Mouse (Mus musculus) embryonic stem cell, embryonic (primary cell): ENCODE results near the gene Pmf1.
"Not testable (repeated sequence)": the region's sequence is repeated elsewhere in the genome, so short reads cannot be mapped to it uniquely, and the experiment has no call there.

Experiments used
- CTCF ChIA-PET, 4 experiments: fragments of 300-600 bp in 2 of 4; fragments of 350-600 bp in 2 of 4; sonication (Branson Sonifier 250); formaldehyde crosslinking; loops; one replicate each; lab custom pipeline; 2022; ENCODE audit warnings: inconsistent platforms in 2 of 4; lab: Charles Lee
- POLR2A ChIA-PET, 4 experiments: fragments of 300-600 bp in 2 of 4; fragments of 350-600 bp in 2 of 4; sonication (Branson Sonifier 250); formaldehyde crosslinking; loops; one replicate each; lab custom pipeline; 2022; ENCODE audit warnings: antibody characterized with exemption in 4 of 4, inconsistent platforms in 1 of 4; lab: Charles Lee

Gene Pmf1

DNA sequence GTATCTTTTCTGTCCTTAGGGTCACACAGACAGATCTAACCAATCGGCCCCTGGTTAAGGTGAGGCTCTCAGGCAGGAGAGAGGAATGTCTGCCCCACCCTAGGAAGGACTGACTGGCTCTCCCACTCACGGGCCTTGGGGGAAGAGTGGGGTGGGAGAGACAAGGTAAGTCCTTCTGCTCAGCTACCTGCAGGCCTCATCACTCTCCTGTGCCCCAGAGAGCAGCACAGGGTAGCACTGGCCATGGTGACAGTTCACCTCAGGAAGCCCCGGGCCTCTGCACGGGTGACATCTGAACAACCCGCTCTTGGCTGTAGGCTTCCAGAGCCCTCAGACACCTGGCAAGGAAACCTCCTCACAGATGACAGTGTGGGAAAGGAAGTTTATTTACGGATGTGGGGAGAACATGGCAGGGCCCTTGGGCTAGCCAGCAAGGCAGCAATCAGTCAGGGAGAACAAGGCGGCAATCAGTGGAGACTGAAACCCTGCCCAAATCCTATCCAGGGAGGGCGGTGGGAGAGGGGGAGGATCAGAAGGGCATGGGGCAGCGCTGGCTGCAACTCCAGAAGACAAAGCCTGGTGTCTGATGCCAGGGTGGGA is 16.3 kb downstream of the Pmf1 start:
- CTCF ChIA-PET = interaction anchor here in 3 of 4 experiments (1.2 to 1.7 kb wide), 3 partner anchors 14 to 73 kb away, joined by 3 to 5 read pairs (median 5); no protein-coding TSS in a partner anchor
- POLR2A ChIA-PET = interaction anchor here in 3 of 4 experiments (0.5 to 7.0 kb wide), 8 partner anchors 13 to 166 kb away, joined by 3 to 49 read pairs (median 4); partner anchors contain the start of gene Pmf1 (in 2 of the 3)

DNA sequence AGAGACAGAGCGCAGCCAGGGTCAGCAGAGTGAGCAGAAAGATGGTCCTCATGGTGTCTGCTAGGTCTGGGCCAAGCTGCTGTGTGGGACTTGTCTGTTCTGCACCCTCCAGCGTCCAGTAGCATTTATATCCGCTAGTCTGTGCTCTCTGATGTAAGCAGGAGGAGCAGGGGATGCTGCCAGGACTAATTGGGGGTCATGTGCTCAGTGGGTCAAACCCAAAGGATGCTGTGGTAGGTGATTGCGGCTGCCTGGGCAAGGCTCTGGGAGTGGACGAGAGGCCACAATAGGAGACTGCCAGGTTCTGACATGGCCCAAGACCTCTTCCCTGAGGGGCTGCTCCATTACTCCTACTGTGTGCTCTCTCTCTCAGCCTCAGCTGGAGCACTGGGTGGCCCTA is 25.8 kb downstream of the Pmf1 start, which contains the start of gene Bglap:
Bglap (minus strand) TSS at position 101 of the 400 bp plus-strand sequence.
- ChIA-PET POLR2A (interaction anchor here in 1 of 4 experiments (0.6 kb wide), 3 partner anchors 8 to 271 kb away, joined by 3 to 4 read pairs (median 3); partner anchors contain the start of gene Lmna), CTCF (interaction anchor here in 1 of 4 experiments (0.6 kb wide), 1 partner anchor 65 kb away, joined by 5 read pairs; no protein-coding TSS in a partner anchor)

DNA sequence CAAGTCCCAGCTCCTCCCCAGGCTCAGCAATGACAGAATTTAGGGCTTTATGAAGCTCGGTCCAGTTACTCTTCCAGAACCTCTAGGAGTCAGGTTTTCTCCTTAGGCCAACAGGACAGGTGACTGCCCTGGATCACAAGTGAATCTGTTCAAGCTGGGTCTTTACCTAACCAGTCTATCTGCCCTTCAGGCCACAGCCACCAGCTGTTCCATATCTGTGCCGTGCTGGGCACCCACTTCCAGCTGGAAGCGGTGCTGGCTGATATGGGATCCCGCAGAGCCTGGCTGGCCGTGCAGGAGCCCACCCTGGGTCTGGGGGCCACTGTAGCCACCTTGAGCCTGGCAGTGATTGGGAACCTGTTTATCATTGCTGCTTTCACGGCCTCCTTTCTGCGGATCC is 27.7 kb downstream of the Pmf1 start:
- ChIA-PET CTCF (interaction anchor here in 1 of 4 experiments (0.7 kb wide), 1 partner anchor 339 kb away, joined by 3 read pairs; the partner anchor contains the start of gene Gpatch4), POLR2A (interaction anchor here in 2 of 4 experiments (0.7 to 0.9 kb wide), 2 partner anchors 58 to 67 kb away, joined by 3 read pairs; no protein-coding TSS in a partner anchor)

DNA sequence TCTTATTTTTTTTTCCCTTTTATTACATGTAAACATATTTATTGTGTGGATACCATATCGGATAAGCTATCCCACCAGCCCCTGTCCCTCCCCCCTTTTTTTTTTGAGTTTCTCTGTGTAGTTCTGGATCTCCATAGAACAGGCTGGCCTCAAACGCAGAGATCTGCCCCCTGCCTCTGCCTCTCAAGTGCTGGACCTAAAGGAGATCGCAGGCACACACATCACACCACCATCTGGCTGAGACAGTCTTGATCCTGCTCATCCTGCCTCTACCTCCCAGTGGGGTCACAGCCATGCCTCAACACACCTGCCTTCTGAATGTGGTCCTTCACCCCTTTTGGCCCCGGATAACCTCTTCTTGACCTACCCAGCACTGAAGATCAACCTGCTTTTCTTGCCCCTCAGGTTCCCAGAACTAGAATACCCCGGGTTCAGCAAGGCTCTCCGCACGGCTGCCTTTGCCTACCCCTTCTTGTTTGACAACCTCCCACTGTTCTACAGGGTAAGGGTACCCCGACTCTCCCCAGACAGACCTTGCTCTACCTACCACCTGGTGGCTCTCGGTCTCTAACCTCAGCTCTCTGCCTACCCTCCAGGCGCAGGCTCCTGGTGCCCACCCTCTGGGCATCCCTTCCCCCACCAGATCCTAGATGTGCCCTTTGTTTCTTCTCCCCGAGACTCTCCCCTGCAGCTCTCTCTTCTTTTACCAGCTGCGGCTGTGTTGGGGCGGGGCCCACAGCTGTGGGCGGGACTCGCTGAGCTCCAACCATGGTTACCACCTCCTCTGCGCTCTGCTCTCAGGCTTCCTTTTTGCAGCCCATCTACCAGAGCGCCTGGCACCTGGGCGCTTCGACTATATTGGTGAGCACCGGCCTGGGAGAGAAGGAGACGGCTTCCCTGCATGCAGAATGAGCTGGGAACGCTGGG is 28.5 kb downstream of the Pmf1 start:
- CTCF ChIA-PET = interaction anchor here in 1 of 4 experiments (0.7 kb wide), 1 partner anchor 339 kb away, joined by 3 read pairs; the partner anchor contains the start of gene Gpatch4
- POLR2A ChIA-PET = interaction anchor here in 2 of 4 experiments (0.7 to 0.9 kb wide), 2 partner anchors 59 to 68 kb away, joined by 3 read pairs; no protein-coding TSS in a partner anchor

DNA sequence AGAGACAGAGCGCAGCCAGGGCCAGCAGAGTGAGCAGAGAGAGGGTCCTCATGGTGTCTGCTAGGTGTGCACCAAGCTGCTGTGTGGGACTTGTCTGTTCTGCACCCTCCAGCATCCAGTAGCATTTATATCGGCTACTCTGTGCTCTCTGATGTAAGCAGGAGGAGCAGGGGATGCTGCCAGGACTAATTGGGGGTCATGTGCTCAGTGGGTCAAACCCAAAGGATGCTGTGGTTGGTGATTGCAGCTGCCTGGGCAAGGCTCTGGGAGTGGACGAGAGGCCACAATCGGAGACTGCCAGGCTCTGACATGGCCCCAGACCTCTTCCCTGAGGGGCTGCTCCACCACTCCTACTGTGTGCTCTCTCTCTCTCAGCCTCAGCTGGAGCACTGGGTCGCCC is 31.5 kb downstream of the Pmf1 start, which contains the start of gene Bglap2:
Bglap2 (minus strand) TSS at position 101 of the 400 bp plus-strand sequence.
- CTCF ChIA-PET = interaction anchor here in 1 of 4 experiments (0.6 kb wide), 1 partner anchor 131 kb away, joined by 4 read pairs; the partner anchor contains the start of gene Lmna

DNA sequence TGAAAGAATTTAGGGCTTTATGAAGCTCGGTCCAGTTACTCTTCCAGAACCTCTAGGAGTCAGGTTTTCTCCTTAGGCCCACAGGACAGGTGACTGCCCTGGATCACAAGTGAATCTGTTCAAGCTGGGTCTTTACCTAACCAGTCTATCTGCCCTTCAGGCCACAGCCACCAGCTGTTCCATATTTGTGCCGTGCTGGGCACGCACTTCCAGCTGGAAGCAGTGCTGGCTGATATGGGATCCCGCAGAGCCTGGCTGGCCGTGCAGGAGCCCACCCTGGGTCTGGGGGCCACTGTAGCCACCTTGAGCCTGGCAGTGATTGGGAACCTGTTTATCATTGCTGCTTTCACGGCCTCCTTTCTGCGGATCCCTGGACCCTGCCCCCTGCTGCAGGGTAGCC is 33.5 kb downstream of the Pmf1 start:
- ChIA-PET CTCF (interaction anchor here in 1 of 4 experiments (1.0 kb wide), 1 partner anchor 107 kb away, joined by 3 read pairs; no protein-coding TSS in a partner anchor), POLR2A (interaction anchor here in 3 of 4 experiments (0.6 to 1.6 kb wide), 10 partner anchors 8 to 48 kb away, joined by 3 to 11 read pairs (median 4); partner anchors contain the start of genes Pmf1 (in 3 of the 3), Slc25a44 (in 2 of the 3), Smg5 (in 2 of the 3) and Tmem79 (in 2 of the 3))

More for the DNA sequence above, 31.5 kb downstream of the Pmf1 start, which contains the start of gene Bglap2:
- POLR2A ChIA-PET = not testable (repeated sequence)

DNA sequence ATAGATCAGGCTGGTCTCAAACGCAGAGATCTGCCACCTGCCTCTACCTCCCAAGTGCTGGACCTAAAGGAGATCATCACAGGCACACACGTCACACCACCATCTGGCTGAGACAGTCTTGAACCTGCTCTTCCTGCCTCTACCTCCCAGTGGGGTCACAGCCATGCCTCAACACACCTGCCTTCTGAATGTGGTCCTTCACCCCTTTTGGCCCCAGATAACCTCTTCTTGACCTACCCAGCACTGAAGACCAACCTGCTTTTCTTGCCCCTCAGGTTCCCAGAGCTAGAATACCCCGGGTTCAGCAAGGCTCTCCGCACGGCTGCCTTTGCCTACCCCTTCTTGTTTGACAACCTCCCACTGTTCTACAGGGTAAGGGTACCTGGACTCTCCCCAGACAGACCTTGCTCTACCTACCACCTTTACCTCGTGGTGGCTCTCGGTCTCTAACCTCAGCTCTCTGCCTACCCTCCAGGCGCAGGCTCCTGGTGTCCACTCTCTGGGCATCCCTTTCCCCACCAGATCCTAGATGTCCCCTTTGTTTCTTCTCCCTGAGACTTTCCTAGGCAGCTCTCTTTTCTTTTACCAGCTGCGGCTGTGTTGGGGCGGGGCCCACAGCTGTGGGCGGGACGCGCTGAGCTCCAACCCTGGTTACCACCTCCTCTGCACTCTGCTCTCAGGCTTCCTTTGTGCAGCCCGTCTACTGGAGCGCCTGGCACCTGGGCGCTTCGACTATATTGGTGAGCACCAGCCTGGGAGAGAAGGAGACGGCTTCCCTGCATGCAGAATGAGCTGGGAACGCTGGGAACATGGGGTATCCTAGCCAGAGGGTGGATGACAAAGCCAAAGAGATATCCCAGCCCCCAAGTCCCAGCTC is 34.1 kb downstream of the Pmf1 start:
- ChIA-PET CTCF (interaction anchor here in 2 of 4 experiments (0.6 to 1.0 kb wide), 2 partner anchors 44 to 108 kb away, joined by 3 to 5 read pairs; no protein-coding TSS in a partner anchor), POLR2A (interaction anchor here in 3 of 4 experiments (0.6 to 1.6 kb wide), 16 partner anchors 9 to 924 kb away, joined by 3 to 11 read pairs (median 4); partner anchors contain the start of genes Pmf1 (in 3 of the 3), Slc25a44 (in 2 of the 3), Smg5 (in 2 of the 3) and Tmem79 (in 2 of the 3))

DNA sequence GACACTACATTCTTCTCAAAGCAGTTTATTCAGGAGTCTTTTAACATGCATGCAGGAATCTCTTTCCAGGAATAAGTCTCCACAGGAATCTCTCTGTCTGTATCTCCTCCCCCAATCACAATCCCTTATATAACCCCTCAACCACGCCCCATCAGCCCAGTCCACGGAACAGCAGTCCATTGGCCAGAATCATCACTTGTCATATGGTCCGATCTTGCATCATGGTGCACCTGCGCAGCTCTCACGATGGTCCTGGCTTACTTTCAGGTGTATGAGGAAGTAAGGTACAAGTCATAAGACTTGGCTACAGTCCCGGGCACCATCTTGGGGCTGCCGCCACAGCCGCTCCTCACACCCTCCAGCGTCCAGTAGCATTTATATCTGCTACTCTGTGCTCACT is 37.5 kb downstream of the Pmf1 start, which contains the start of gene Bglap3:
Bglap3 (minus strand) TSS at position 101 of the 400 bp plus-strand sequence.
- POLR2A ChIA-PET = interaction anchor here in 2 of 4 experiments (0.8 to 1.5 kb wide), 3 partner anchors 37 to 88 kb away, joined by 3 to 5 read pairs (median 3); partner anchors contain the start of gene Pmf1 (in 1 of the 2)
- CTCF ChIA-PET = not testable (repeated sequence)

DNA sequence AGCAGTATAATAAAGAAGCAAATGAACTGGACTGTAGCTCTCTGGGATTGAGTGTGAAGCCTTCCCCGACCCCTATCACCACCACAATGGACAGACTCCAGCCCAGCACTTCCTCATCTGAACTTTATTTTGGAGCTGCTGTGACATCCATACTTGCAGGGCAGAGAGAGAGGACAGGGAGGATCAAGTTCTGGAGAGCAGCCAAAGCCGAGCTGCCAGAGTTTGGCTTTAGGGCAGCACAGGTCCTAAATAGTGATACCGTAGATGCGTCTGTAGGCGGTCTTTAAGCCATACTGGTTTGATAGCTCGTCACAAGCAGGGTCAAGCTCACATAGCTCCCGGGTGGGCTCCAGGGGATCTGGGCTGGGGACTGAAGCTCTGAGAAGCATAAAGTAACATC is 41.6 kb downstream of the Pmf1 start:
- CTCF ChIA-PET = not testable (repeated sequence)
- POLR2A ChIA-PET = interaction anchor here in 2 of 4 experiments (0.5 to 0.6 kb wide), 2 partner anchors 42 to 207 kb away, joined by 3 read pairs; partner anchors contain the start of gene Pmf1 (in 1 of the 2)

DNA sequence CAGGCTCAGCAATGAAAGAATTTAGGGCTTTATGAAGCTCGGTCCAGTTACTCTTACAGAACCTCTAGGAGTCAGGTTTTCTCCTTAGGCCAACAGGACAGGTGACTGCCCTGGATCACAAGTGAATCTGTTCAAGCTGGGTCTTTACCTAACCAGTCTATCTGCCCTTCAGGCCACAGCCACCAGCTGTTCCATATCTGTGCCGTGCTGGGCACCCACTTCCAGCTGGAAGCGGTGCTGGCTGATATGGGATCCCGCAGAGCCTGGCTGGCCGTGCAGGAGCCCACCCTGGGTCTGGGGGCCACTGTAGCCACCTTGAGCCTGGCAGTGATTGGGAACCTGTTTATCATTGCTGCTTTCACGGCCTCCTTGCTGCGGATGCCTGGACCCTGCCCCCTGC is 42.6 kb downstream of the Pmf1 start:
- CTCF ChIA-PET = not testable (repeated sequence)
- POLR2A ChIA-PET = interaction anchor here in 3 of 4 experiments (2.2 to 28.0 kb wide), 4 partner anchors 14 to 31 kb away, joined by 5 to 943 read pairs (median 234); partner anchors contain the start of genes Smg5 (in 3 of the 3) and Tmem79 (in 3 of the 3)

DNA sequence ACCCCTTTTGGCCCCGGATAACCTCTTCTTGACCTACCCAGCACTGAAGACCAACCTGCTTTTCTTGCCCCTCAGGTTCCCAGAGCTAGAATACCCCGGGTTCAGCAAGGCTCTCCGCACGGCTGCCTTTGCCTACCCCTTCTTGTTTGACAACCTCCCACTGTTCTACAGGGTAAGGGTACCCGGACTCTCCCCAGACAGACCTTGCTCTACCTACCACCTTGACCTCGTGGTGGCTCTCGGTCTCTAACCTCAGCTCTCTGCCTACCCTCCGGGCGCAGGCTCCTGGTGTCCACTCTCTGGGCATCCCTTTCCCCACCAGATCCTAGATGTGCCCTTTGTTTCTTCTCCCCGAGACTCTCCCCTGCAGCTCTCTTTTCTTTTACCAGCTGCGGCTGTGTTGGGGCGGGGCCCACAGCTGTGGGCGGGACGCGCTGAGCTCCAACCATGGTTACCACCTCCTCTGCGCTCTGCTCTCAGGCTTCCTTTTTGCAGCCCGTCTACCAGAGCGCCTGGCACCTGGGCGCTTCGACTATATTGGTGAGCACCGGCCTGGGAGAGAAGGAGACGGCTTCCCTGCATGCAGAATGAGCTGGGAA is 43.2 kb downstream of the Pmf1 start:
- POLR2A ChIA-PET = interaction anchor here in 3 of 4 experiments (2.2 to 28.0 kb wide), 4 partner anchors 13 to 31 kb away, joined by 5 to 943 read pairs (median 234); partner anchors contain the start of genes Smg5 (in 3 of the 3) and Tmem79 (in 3 of the 3)
- CTCF ChIA-PET = not testable (repeated sequence)

DNA sequence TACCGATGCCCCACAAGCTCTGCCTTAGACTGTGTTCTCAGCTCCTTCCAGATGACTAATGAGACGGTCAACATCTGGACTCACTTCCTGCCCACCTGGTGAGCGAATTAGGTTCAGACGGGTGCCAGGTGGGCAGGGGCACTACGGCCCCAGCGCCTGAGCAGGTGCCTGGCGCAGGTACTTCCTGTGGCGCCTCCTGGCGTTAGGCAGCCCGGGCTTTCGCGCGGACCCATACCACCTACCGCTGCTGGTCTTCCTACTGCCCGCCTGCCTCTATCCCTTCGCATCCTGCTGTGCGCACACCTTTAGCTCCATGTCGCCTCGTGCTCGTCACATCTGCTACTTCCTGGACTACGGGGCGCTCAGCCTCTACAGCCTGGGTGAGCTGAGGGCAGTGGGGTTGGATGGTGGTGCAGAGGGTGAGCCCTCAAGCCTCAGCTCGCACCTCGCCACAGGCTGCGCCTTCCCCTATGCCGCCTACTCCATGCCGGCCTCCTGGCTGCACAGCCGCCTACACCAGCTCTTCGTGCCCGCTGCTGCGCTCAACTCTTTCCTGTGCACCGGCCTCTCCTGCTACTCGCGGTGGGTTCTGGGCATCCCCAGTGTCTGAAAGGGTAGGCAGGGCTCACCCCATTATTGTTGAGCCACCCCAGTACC is 44.3 kb downstream of the Pmf1 start:
- CTCF ChIA-PET = interaction anchor here in 2 of 4 experiments (0.6 to 1.5 kb wide), 5 partner anchors 26 to 144 kb away, joined by 3 to 9 read pairs (median 3); partner anchors contain the start of gene Lmna (in 1 of the 2)

DNA sequence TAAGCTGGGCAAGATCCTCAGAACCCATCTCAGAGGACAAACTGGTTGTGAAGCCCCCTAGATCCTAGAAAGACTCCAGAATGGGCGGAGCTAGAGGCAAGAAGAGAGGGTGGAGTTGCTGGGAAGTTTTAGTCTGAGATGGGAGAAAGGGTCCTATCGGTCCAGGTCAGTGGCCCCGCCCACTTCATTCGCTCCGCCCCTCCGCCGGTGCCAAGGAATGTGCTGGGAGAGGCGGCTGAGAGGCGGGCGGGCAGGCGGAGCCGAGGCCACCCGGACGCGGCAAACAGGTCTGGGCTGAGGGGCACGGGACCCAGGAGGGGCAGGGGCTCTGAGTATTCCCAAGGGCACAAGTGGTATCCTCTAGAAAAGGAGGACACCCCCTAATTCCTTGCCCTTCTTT is 45.8 kb downstream of the Pmf1 start, which contains the start of gene Paqr6:
Paqr6 (plus strand) TSS at position 248 of the 400 bp plus-strand sequence.
- ChIA-PET CTCF (interaction anchor here in 2 of 4 experiments (0.6 to 1.2 kb wide), 3 partner anchors 43 to 1432 kb away, joined by 3 to 6 read pairs (median 6); no protein-coding TSS in a partner anchor), POLR2A (interaction anchor here in 3 of 4 experiments (0.6 to 28.0 kb wide), 16 partner anchors 10 to 1231 kb away, joined by 3 to 943 read pairs (median 3); partner anchors contain the start of genes Smg5 (in 3 of the 3), Tmem79 (in 3 of the 3), Cct3 (in 1 of the 3) and Pmf1 (in 1 of the 3))

More for the DNA sequence above, 44.3 kb downstream of the Pmf1 start:
- POLR2A ChIA-PET = interaction anchor here (0.5 to 28.0 kb wide), 12 partner anchors 9 to 187 kb away, joined by 3 to 943 read pairs (median 5); partner anchors contain the start of genes Smg5 (in 4 of the 4), Tmem79 (in 4 of the 4), Lamtor2 (in 1 of the 4) and Pmf1 (in 1 of the 4)

DNA sequence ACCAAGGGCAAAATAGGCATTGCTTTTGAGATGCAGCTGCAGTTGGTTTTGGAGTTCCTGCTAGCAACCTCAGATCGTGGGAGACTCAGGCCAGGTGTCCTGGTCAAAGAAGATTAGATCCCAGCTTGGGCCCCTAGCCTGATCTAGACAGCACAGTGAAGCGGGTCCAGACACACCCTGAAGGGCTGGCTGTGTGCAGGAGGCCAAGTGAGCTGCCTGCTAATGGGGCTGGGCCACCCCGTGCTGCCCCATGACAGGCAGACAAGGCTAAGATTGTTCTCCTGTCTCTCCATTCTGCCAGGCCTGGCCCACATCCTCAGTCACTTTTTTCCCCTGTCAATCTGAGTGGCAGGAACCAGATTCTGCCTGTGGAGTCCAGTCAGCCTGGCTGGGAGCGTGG is 46.4 kb downstream of the Pmf1 start:
- ChIA-PET POLR2A (interaction anchor here in 3 of 4 experiments (0.5 to 28.0 kb wide), 16 partner anchors 9 to 212 kb away, joined by 3 to 943 read pairs (median 3); partner anchors contain the start of genes Smg5 (in 3 of the 3), Tmem79 (in 3 of the 3), Cct3 (in 1 of the 3) and Pmf1 (in 1 of the 3)), CTCF (interaction anchor here in 2 of 4 experiments (0.6 to 1.2 kb wide), 3 partner anchors 44 to 1433 kb away, joined by 3 to 6 read pairs (median 6); no protein-coding TSS in a partner anchor)
